Mouse (Mus musculus) heart, embryonic 13.5 days (tissue): ENCODE data around the gene Erich2. TPM values are rescaled to one million over a fixed set of nuclear protein-coding genes. Genes with fewer than 3 reads are reported as not detected.

ENCODE experiments used
- ATAC-seq: fragments of 200-750 bp; cut with Nextera tagmentation; 2 replicates; pipeline ENCODE4 v1.8.0; 2017; ENCODE audit warnings: moderate TSS enrichment; ENCODE audit not compliant: insufficient number of reproducible peaks, low FRiP score, low TSS enrichment; ENCODE audit errors: extremely low read depth
- H3K27ac ChIP-seq: fragments of 300-500 bp; sonication (generic); replicated peaks from 2 replicates; pipeline ENCODE4 v1.5.1; 2015; ENCODE audit warnings: moderate library complexity, mild to moderate bottlenecking, inconsistent platforms
- H3K27me3 ChIP-seq: fragments of 300-500 bp; sonication (generic); replicated peaks from 2 replicates; pipeline ENCODE4 v1.6.1; 2015; ENCODE audit warnings: mild to moderate bottlenecking, inconsistent platforms
- H3K36me3 ChIP-seq: fragments of 300-500 bp; sonication (generic); 2 replicates; pipeline ENCODE4 v1.6.1; 2015; ENCODE audit warnings: mild to moderate bottlenecking, inconsistent platforms
- H3K4me1 ChIP-seq: fragments of 300-500 bp; sonication (generic); 2 replicates; pipeline ENCODE4 v1.6.1; 2015; ENCODE audit warnings: inconsistent platforms
- H3K4me2 ChIP-seq: fragments of 300-500 bp; sonication (generic); 2 replicates; pipeline ENCODE4 v1.6.1; 2015; ENCODE audit warnings: inconsistent platforms, mild to moderate bottlenecking, moderate library complexity
- H3K4me3 ChIP-seq: fragments of 300-500 bp; sonication (generic); 2 replicates; pipeline ENCODE4 v1.5.1; 2015; ENCODE audit warnings: moderate library complexity, mild to moderate bottlenecking, inconsistent platforms
- H3K9ac ChIP-seq: fragments of 300-500 bp; sonication (generic); 2 replicates; pipeline ENCODE4 v1.6.1; 2015; ENCODE audit warnings: inconsistent platforms, mild to moderate bottlenecking, moderate library complexity
- H3K9me3 ChIP-seq: fragments of 300-500 bp; sonication (generic); 2 replicates; pipeline ENCODE4 v1.6.1; 2016; ENCODE audit warnings: inconsistent platforms
- WGBS: fragments of 180-500 bp; shearing (Covaris S2); methylation state at CpG from one replicate; pipeline ENCODE4 v1.1.7; 2015; ENCODE audit warnings: mixed read lengths; 5-methylcytosine and 5-hydroxymethylcytosine counted together
- polyA plus RNA-seq: library from polyadenylated mRNA; unstranded; fragments of >200 nt; fragmentation: Nextera tagmentation; extraction: Ambion mirVana; gene quantifications from 2 replicates; pipeline ENCODE4 v1.2.1, GENCODE M21; 2015

The Erich2 gene
- polyA plus RNA-seq, 1 experiment from 2014 or later = 0.59 TPM

GRCm38 (mm10) chr2:70573544-70574210 lies 65.1 kb downstream of the Erich2 start:
- Histone ChIP-seq H3K4me1 (peaks cover 10% of the 10 kb centered on the region), H3K4me3 (no peak overlapping the region), H3K36me3 (no peaks in the 10 kb centered on the region), H3K27me3 (peaks cover 59% of the 10 kb centered on the region), H3K9ac (no peak overlapping the region), H3K9me3 (no peaks in the 10 kb centered on the region), H3K27ac (no peak overlapping the region), H3K4me2 (no peak overlapping the region)
- WGBS = 73% methylated on average over 8 of the region's 8 CpGs
- ATAC-seq = no peak

- Histone ChIP-seq H3K4me1 (no peaks in the 10 kb centered on the region), H3K4me3 (no peak overlapping the region), H3K27ac (no peak overlapping the region), H3K4me2 (no peak overlapping the region), H3K9me3 (no peaks in the 10 kb centered on the region), H3K36me3 (no peaks in the 10 kb centered on the region), H3K27me3 (no peaks in the 10 kb centered on the region), H3K9ac (no peak overlapping the region)
- WGBS = 82% methylated on average over 6 of the region's 6 CpGs
- no peak for ATAC-seq
These were observed 79.6 kb downstream of the Erich2 start for GRCm38 (mm10) chr2:70588200-70588599.

Other genes starting within 250 kb of the Erich2 start
- gene Sp5, start 33.9 kb upstream of the Erich2 start, polyA plus RNA-seq = 0.53 and 0.86 TPM in 2 replicates
- gene Gad1, start 44.3 kb downstream of the Erich2 start, polyA plus RNA-seq = 0.22 and 0.23 TPM in 2 replicates
- 145 and 147 TPM in 2 replicates for gene Gorasp2, start 152.8 kb downstream of the Erich2 start, polyA plus RNA-seq
- gene Gm26558, start 153.3 kb downstream of the Erich2 start, polyA plus RNA-seq = 2.0 and 2.3 TPM in 2 replicates